In the genomic region with DNA sequence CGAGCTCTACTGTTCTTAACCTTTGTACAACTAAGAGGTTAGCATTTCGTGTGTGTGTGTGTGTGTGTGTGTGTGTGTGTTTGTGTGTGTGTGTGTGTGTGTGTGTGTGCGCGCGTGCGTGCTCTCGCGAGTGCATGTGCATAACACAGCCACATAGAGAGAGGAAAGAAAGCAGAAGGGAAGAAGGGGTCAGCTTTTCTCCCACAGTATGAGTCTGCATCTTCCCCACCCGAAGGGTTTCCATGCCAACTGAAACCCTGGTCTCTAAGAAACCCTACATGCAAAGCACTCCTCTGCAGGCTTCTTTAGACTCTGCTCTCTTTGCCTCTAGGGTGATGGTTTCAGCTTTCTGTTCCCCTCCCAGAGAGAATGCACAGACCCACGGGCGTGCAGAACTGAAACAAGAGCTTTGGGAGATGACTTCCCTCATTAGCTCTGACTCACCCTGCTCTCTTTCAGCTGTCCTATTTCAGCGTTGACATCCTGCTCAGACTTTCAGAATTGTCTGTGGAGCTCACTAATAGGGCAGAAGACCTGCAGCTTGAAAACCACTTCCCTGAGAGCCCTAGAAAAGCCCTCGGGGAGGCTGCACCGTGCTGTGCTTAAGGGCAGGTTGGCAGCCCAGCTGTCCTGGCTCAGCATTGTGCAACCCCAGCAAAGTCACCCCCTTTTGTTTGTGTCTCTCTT, we compare ENCODE assay signal across 7 mouse cellular contexts. TPM values are rescaled to one million over a fixed set of nuclear protein-coding genes. Genes with fewer than 3 reads are reported as not detected.
DNase-seq lines count a peak whose midpoint lies in the region; ATAC-seq lines count a peak whose summit lies in the region.

No protein-coding gene starts in this region.

- no peak for DNase-seq in liver, embryonic 11.5 days (ENCODE audit: low spot score)
- DNase-seq in c-Kit-positive CD71-negative TER-119-negative erythroid progenitor cells, embryonic 14.5 days (ENCODE audit: low read depth), result peak; percentile 63
- peak; percentile 45 for DNase-seq in hindbrain, embryonic 14.5 days (ENCODE audit: low spot score)
- DNase-seq in midbrain, embryonic 11.5 days (ENCODE audit: low spot score, missing footprints), result peak; percentile 86
- peak; percentile 93 for DNase-seq in splenic B cell, adult 2 months (ENCODE audit: low read depth, low spot score)
- DNase-seq in cerebellum, postnatal 4 days (ENCODE audit: low spot score in 2 of 2), result no peak

- 44% methylated on average over 14 of the region's 14 CpGs for WGBS in liver, embryonic 15.5 days (ENCODE audit: insufficient replicate concordance)
- WGBS in liver, embryonic 11.5 days, result 62% methylated on average over 14 of the region's 14 CpGs
- whole genome bisulfite sequencing in hindbrain, embryonic 14.5 days, result 54% methylated on average over 14 of the region's 14 CpGs
- 56% methylated on average over 11 of the region's 14 CpGs for WGBS in midbrain, embryonic 11.5 days

- no peak overlapping the region for H3K27ac ChIP-seq in liver, embryonic 15.5 days (replicated peaks)
- no peak overlapping the region for H3K27ac ChIP-seq in liver, embryonic 11.5 days (ENCODE audit: low read depth, low read length)
- H3K27ac ChIP-seq in hindbrain, embryonic 14.5 days, result no peak overlapping the region; the same call in 1 of the 2 replicates
- 0 out of 2 replicates have a peak overlapping the region, but pooled peaks have one; percentile 20 for H3K27ac ChIP-seq in midbrain, embryonic 11.5 days (ENCODE audit: low read depth, low read length)

- no peak overlapping the region for H3K4me2 ChIP-seq in liver, embryonic 15.5 days
- no peak overlapping the region for H3K4me2 ChIP-seq in liver, embryonic 11.5 days
- no peak overlapping the region for H3K4me2 ChIP-seq in hindbrain, embryonic 14.5 days (replicated peaks)
- no peak overlapping the region for H3K4me2 ChIP-seq in midbrain, embryonic 11.5 days

- H3K36me3 ChIP-seq in liver, embryonic 15.5 days (replicated peaks), result no peaks in the 10 kb centered on the region
- H3K36me3 ChIP-seq in liver, embryonic 11.5 days (ENCODE audit: control insufficient read depth, insufficient read depth, low read length), result no peaks in the 10 kb centered on the region
- H3K36me3 ChIP-seq in hindbrain, embryonic 14.5 days (replicated peaks; ENCODE audit: control insufficient read depth, insufficient read depth), result no peaks in the 10 kb centered on the region
- no peaks in the 10 kb centered on the region for H3K36me3 ChIP-seq in midbrain, embryonic 11.5 days (ENCODE audit: control insufficient read depth, insufficient read depth, low read length)
- H3K36me3 ChIP-seq in splenic B cell, adult 2 months (ENCODE audit: control insufficient read depth, insufficient read depth, low read length, poor library complexity, severe bottlenecking), result no peaks in the 10 kb centered on the region

- H3K4me3 ChIP-seq in liver, embryonic 15.5 days (replicated peaks), result no peak overlapping the region
- H3K4me3 ChIP-seq in liver, embryonic 11.5 days (ENCODE audit: low read depth, low read length), result no peak overlapping the region
- H3K4me3 ChIP-seq in hindbrain, embryonic 14.5 days (replicated peaks; ENCODE audit: low read length), result no peak overlapping the region
- no peak overlapping the region for H3K4me3 ChIP-seq in midbrain, embryonic 11.5 days (ENCODE audit: low read depth, low read length)

- H3K4me1 ChIP-seq in liver, embryonic 15.5 days (replicated peaks), result no peaks in the 10 kb centered on the region; the same call in 1 of the 2 replicates
- H3K4me1 ChIP-seq in liver, embryonic 11.5 days (replicated peaks; ENCODE audit: control insufficient read depth, insufficient read depth, low read length), result no peaks in the 10 kb centered on the region
- H3K4me1 ChIP-seq in hindbrain, embryonic 14.5 days (replicated peaks; ENCODE audit: control insufficient read depth, insufficient read depth, low read length), result peaks cover 17% of the 10 kb centered on the region; the same call in 1 of the 2 replicates
- H3K4me1 ChIP-seq in midbrain, embryonic 11.5 days (ENCODE audit: control insufficient read depth, insufficient read depth, low read length), result peaks cover 6% of the 10 kb centered on the region

- no peaks in the 10 kb centered on the region for H3K9me3 ChIP-seq in liver, embryonic 15.5 days (replicated peaks)
- H3K9me3 ChIP-seq in liver, embryonic 11.5 days (ENCODE audit: control insufficient read depth, low read length), result no peaks in the 10 kb centered on the region
- H3K9me3 ChIP-seq in hindbrain, embryonic 14.5 days (ENCODE audit: control insufficient read depth, low read length), result no peaks in the 10 kb centered on the region
- no peaks in the 10 kb centered on the region for H3K9me3 ChIP-seq in midbrain, embryonic 11.5 days (ENCODE audit: control insufficient read depth, low read length)

- ATAC-seq in liver, embryonic 15.5 days (ENCODE audit: insufficient read depth), result 0 out of 2 replicates have a peak, but pooled peaks have one; percentile 18
- no peak for ATAC-seq in liver, embryonic 11.5 days (replicated peaks; ENCODE audit: low FRiP score)
- 0 out of 2 replicates have a peak, but pooled peaks have one; percentile 59 for ATAC-seq in hindbrain, embryonic 14.5 days (ENCODE audit: low FRiP score)
- no peak for ATAC-seq in midbrain, embryonic 11.5 days (ENCODE audit: low FRiP score)

- no peak overlapping the region for H3K9ac ChIP-seq in liver, embryonic 15.5 days
- H3K9ac ChIP-seq in liver, embryonic 11.5 days (ENCODE audit: low read depth, low read length), result no peak overlapping the region
- H3K9ac ChIP-seq in hindbrain, embryonic 14.5 days, result no peak overlapping the region
- H3K9ac ChIP-seq in midbrain, embryonic 11.5 days (ENCODE audit: low read length), result no peak overlapping the region

- H3K27me3 ChIP-seq in liver, embryonic 15.5 days, result no peaks in the 10 kb centered on the region
- no peaks in the 10 kb centered on the region for H3K27me3 ChIP-seq in liver, embryonic 11.5 days (replicated peaks; ENCODE audit: control insufficient read depth, insufficient read depth, low read length)
- H3K27me3 ChIP-seq in hindbrain, embryonic 14.5 days (ENCODE audit: control insufficient read depth, insufficient read depth, low read length), result no peaks in the 10 kb centered on the region
- no peaks in the 10 kb centered on the region for H3K27me3 ChIP-seq in midbrain, embryonic 11.5 days (ENCODE audit: control insufficient read depth, insufficient read depth, low read length)
- no peaks in the 10 kb centered on the region for H3K27me3 ChIP-seq in splenic B cell, adult 2 months (ENCODE audit: control insufficient read depth, insufficient read depth, low read length, poor library complexity, severe bottlenecking)

RNA-seq across cellular contexts. Expression of gene Nod2, which starts 21.4 kb away (rescaled TPM):
- 0.08 and 0.09 TPM in 2 replicates for polyA plus RNA-seq in liver, embryonic 15.5 days (2015; fragmentation: Nextera tagmentation; extraction: Ambion mirVana)
- 0.04 and 0.15 TPM in 2 replicates for polyA plus RNA-seq in liver, embryonic 11.5 days (2014; fragmentation: Nextera tagmentation; extraction: Ambion mirVana)
- polyA plus RNA-seq in hindbrain, embryonic 14.5 days (2014; fragmentation: Nextera tagmentation; extraction: Ambion mirVana), result 0.07 and 0.10 TPM in 2 replicates
- polyA plus RNA-seq in midbrain, embryonic 11.5 days (2014; fragmentation: Nextera tagmentation; extraction: Ambion mirVana), result 0.04 and 0.14 TPM in 2 replicates

RNA-seq across cellular contexts. Expression of gene Cyld, which starts 28.3 kb away (rescaled TPM):
- polyA plus RNA-seq in liver, embryonic 15.5 days (2015; fragmentation: Nextera tagmentation; extraction: Ambion mirVana), result 6.1 and 6.6 TPM in 2 replicates
- 9.8 and 11.3 TPM in 2 replicates for polyA plus RNA-seq in liver, embryonic 11.5 days (2014; fragmentation: Nextera tagmentation; extraction: Ambion mirVana)
- polyA plus RNA-seq in hindbrain, embryonic 14.5 days (2014; fragmentation: Nextera tagmentation; extraction: Ambion mirVana), result 19.2 and 19.9 TPM in 2 replicates
- polyA plus RNA-seq in midbrain, embryonic 11.5 days (2014; fragmentation: Nextera tagmentation; extraction: Ambion mirVana), result 13.5 and 14.4 TPM in 2 replicates

RNA-seq across cellular contexts. Expression of gene Snx20, which starts 32.6 kb away (rescaled TPM):
- polyA plus RNA-seq in liver, embryonic 15.5 days (2015; fragmentation: Nextera tagmentation; extraction: Ambion mirVana), result 4.3 and 4.8 TPM in 2 replicates
- polyA plus RNA-seq in liver, embryonic 11.5 days (2014; fragmentation: Nextera tagmentation; extraction: Ambion mirVana), result 2.3 and 2.6 TPM in 2 replicates
- polyA plus RNA-seq in hindbrain, embryonic 14.5 days (2014; fragmentation: Nextera tagmentation; extraction: Ambion mirVana), result 1.4 and 1.7 TPM in 2 replicates
- polyA plus RNA-seq in midbrain, embryonic 11.5 days (2014; fragmentation: Nextera tagmentation; extraction: Ambion mirVana), result 0.74 and 1.4 TPM in 2 replicates

Comparison
In these comparisons a context has a peak if more than half of its experiments do, and no peak if none do; other contexts are left out.
1. ATAC-seq: peak in liver, embryonic 15.5 days (single experiment) and hindbrain, embryonic 14.5 days (single experiment); none in liver, embryonic 11.5 days (single experiment) and midbrain, embryonic 11.5 days (single experiment).
2. DNase-seq: peak in c-Kit-positive CD71-negative TER-119-negative erythroid progenitor cells, embryonic 14.5 days (single experiment), hindbrain, embryonic 14.5 days (single experiment), midbrain, embryonic 11.5 days (single experiment) and splenic B cell, adult 2 months (single experiment); none in liver, embryonic 11.5 days (single experiment) and cerebellum, postnatal 4 days (0 of 2).